In genomic region chr6:149310226-149310625, GRCm38 (mm10) we compare ENCODE assay signal across 8 mouse cellular contexts. TPM values are rescaled to one million over a fixed set of nuclear protein-coding genes. Genes with fewer than 3 reads are reported as not detected.
DNase-seq lines count a peak whose midpoint lies in the region; ATAC-seq and TF ChIP-seq lines count a peak whose summit lies in the region.

No protein-coding gene starts in this region.

- peak overlapping the region; percentile 75 for H3K4me3 ChIP-seq in lung, embryonic 14.5 days (ENCODE audit: low read depth, low read length)
- H3K4me3 ChIP-seq in embryonic fibroblast, embryonic 13.5 days (ENCODE audit: insufficient read depth, low read length) = peak overlapping the region; percentile 76
- peak overlapping the region; percentile 76 for H3K4me3 ChIP-seq in limb, embryonic 10.5 days
- peak overlapping the region; percentile 67 for H3K4me3 ChIP-seq in neural tube, embryonic 14.5 days (ENCODE audit: low read depth, low read length)

- peak; percentile 5 for DNase-seq in lung, embryonic 14.5 days
- no peak for DNase-seq in lung, postnatal 4 days
- no peak for DNase-seq in limb, embryonic 10.5 days (ENCODE audit: low spot score)
- no peak for DNase-seq in cerebellum, postnatal 10 days
- no peak for DNase-seq in retina, postnatal 1 day
- no peak for DNase-seq in T-cell, adult 2 months (ENCODE audit: low spot score)

- H3K36me3 ChIP-seq in lung, embryonic 14.5 days (ENCODE audit: insufficient read depth) = peaks cover 26% of the 10 kb centered on the region
- H3K36me3 ChIP-seq in limb, embryonic 10.5 days = peaks cover 40% of the 10 kb centered on the region
- no peaks in the 10 kb centered on the region for H3K36me3 ChIP-seq in neural tube, embryonic 14.5 days (ENCODE audit: control insufficient read depth, insufficient read depth, low read length)

- H3K27me3 ChIP-seq in lung, embryonic 14.5 days (ENCODE audit: insufficient read depth, low read length) = no peaks in the 10 kb centered on the region
- no peaks in the 10 kb centered on the region for H3K27me3 ChIP-seq in limb, embryonic 10.5 days (ENCODE audit: low read depth, poor library complexity, severe bottlenecking)
- H3K27me3 ChIP-seq in neural tube, embryonic 14.5 days (ENCODE audit: control insufficient read depth, insufficient read depth, low read length) = no peaks in the 10 kb centered on the region

- H3K27ac ChIP-seq in lung, embryonic 14.5 days (ENCODE audit: low read depth) = no peak overlapping the region; the same call in 1 of the 2 replicates
- H3K27ac ChIP-seq in embryonic fibroblast, embryonic 13.5 days (ENCODE audit: insufficient read depth, low read length) = no peak overlapping the region
- peak overlapping the region; percentile 98 for H3K27ac ChIP-seq in limb, embryonic 10.5 days
- H3K27ac ChIP-seq in neural tube, embryonic 14.5 days (ENCODE audit: low read depth, low read length) = no peak overlapping the region

- no peaks in the 10 kb centered on the region for H3K9me3 ChIP-seq in lung, embryonic 14.5 days (ENCODE audit: low read depth, low read length)
- H3K9me3 ChIP-seq in limb, embryonic 10.5 days (replicated peaks) = no peaks in the 10 kb centered on the region
- no peaks in the 10 kb centered on the region for H3K9me3 ChIP-seq in neural tube, embryonic 14.5 days (ENCODE audit: control insufficient read depth, low read length)

- TF ChIP-seq POLR2A in embryonic fibroblast, embryonic 13.5 days (IDR thresholded peaks at IDR 0.05; ENCODE audit: low read depth, low read length) = no peak

- H3K4me2 ChIP-seq in lung, embryonic 14.5 days = peak overlapping the region; percentile 70
- H3K4me2 ChIP-seq in neural tube, embryonic 14.5 days (ENCODE audit: low read depth, low read length) = peak overlapping the region; percentile 54

- H3K9ac ChIP-seq in lung, embryonic 14.5 days = peak overlapping the region; percentile 85
- H3K9ac ChIP-seq in neural tube, embryonic 14.5 days (replicated peaks; ENCODE audit: low read depth, low read length) = peak overlapping the region; percentile 84

- ATAC-seq in lung, embryonic 14.5 days (ENCODE audit: insufficient read depth) = no peak
- no peak for ATAC-seq in neural tube, embryonic 14.5 days (ENCODE audit: low read depth)

- TF ChIP-seq CTCF in lung, embryonic 14.5 days (IDR thresholded peaks at IDR 0.05; ENCODE audit: low read depth) = no peak
- TF ChIP-seq CTCF in embryonic fibroblast, embryonic 13.5 days (IDR thresholded peaks at IDR 0.05; ENCODE audit: borderline replicate concordance, insufficient read depth, low read length) = no peak

- whole genome bisulfite sequencing in lung, embryonic 14.5 days = 31% methylated on average over 2 of the region's 2 CpGs
- 60% methylated on average over 2 of the region's 2 CpGs for WGBS in limb, embryonic 10.5 days
- 58% methylated on average over 2 of the region's 2 CpGs for WGBS in neural tube, embryonic 14.5 days

- peaks cover 4% of the 10 kb centered on the region; the same call in 1 of the 2 replicates for H3K4me1 ChIP-seq in lung, embryonic 14.5 days (ENCODE audit: insufficient read depth)
- H3K4me1 ChIP-seq in embryonic fibroblast, embryonic 13.5 days (ENCODE audit: control insufficient read depth, insufficient read depth, low read length) = no peaks in the 10 kb centered on the region
- peaks cover 9% of the 10 kb centered on the region for H3K4me1 ChIP-seq in limb, embryonic 10.5 days
- peaks cover 15% of the 10 kb centered on the region for H3K4me1 ChIP-seq in neural tube, embryonic 14.5 days (ENCODE audit: control insufficient read depth, insufficient read depth, low read length)

RNA-seq across cellular contexts. Expression of gene Resf1, which starts 1.0 kb away (rescaled TPM):
- polyA plus RNA-seq in lung, embryonic 14.5 days (2014; fragmentation: Nextera tagmentation; extraction: Ambion mirVana) = 48.0 and 50.5 TPM in 2 replicates
- 39.7 and 42.8 TPM in 2 replicates for polyA plus RNA-seq in embryonic fibroblast, embryonic 13.5 days (2011; ENCODE audit: insufficient read length, low read depth, missing spikeins)
- polyA plus RNA-seq in limb, embryonic 10.5 days (2016; fragmentation: Nextera tagmentation; extraction: Ambion mirVana) = 51.8 and 61.6 TPM in 2 replicates
- 30.5 and 30.8 TPM in 2 replicates for polyA plus RNA-seq in neural tube, embryonic 14.5 days (2014; fragmentation: Nextera tagmentation; extraction: Ambion mirVana)
